Mouse (Mus musculus): ENCODE results near the gene Rrp8. TPM values are rescaled to one million over a fixed set of nuclear protein-coding genes. Genes with fewer than 3 reads are reported as not detected.
A peak's percentile ranks its signal among the peaks of the same experiment; 100 is the strongest.

Gene Rrp8
- total and polyA plus RNA-seq, 2 experiments from 2014 or later: 14.5 to 18.9 TPM

DNA sequence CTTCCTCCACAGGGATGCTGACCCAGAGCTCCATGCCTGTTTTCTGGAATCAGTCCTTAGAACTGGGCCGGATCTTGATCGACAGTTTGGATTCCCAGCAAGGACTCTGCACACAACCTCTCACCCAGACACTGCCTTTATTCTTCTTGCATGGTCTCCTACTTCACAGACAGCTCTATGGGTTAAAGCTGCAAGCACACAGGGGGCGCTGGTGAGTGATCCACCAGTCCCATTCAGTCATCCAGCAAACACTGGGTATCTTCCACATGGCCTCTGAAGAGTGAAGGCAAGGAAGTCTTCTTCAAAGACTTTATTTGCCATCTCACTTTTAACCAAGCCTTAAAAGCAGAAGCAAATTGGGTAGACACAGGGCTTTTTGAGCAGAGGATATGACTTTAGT is 21.8 kb downstream of the Rrp8 start:
- no peak for TF ChIP-seq CTCF (IDR thresholded peaks at IDR 0.05; ENCODE audit: low read depth)
- 53% methylated on average over 3 of the region's 3 CpGs for WGBS
- Histone ChIP-seq H3K9me3 (ENCODE audit: low read length) (no peaks in the 10 kb centered on the region), H3K4me2 (ENCODE audit: low read depth, low read length) (no peak overlapping the region), H3K4me3 (ENCODE audit: low read length) (no peak overlapping the region), H3K9ac (replicated peaks; ENCODE audit: low read length) (no peak overlapping the region), H3K36me3 (ENCODE audit: insufficient read depth, low read length) (no peaks in the 10 kb centered on the region), H3K27ac (no peak overlapping the region), H3K27me3 (ENCODE audit: insufficient read depth, low read length) (no peaks in the 10 kb centered on the region), H3K4me1 (ENCODE audit: insufficient read depth, low read length) (no peaks in the 10 kb centered on the region)
- DNase-seq (ENCODE audit: low spot score) (no peak), ATAC-seq (no peak)

DNA sequence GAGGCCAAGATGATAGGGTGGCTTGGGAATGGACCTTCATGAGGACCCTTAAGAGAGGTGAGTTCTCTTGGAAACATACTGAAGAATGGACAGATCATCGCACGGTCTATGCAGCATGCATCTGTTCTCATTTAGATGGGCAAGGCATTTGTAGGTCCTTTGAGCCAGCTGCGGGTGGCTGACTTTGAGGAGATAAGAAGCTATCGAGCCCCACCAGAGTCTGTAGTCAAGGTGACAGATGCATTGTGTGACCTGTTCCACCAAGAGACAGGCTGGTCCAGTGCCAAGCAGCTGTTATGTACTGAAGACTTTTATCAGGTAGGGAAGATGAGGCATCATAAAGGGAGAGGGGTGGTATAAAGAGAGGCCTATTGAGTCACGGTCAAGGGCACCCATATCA is 28.5 kb downstream of the Rrp8 start:
- Histone ChIP-seq H3K9ac (replicated peaks; ENCODE audit: low read length) (no peak overlapping the region), H3K36me3 (ENCODE audit: insufficient read depth, low read length) (no peaks in the 10 kb centered on the region), H3K27me3 (ENCODE audit: insufficient read depth, low read length) (no peaks in the 10 kb centered on the region), H3K27ac (no peak overlapping the region), H3K9me3 (ENCODE audit: low read length) (no peaks in the 10 kb centered on the region), H3K4me3 (ENCODE audit: low read length) (no peak overlapping the region), H3K4me2 (ENCODE audit: low read depth, low read length) (no peak overlapping the region), H3K4me1 (ENCODE audit: insufficient read depth, low read length) (no peaks in the 10 kb centered on the region)
- 94% methylated on average over 5 of the region's 5 CpGs for WGBS
- no peak for TF ChIP-seq CTCF (IDR thresholded peaks at IDR 0.05; ENCODE audit: low read depth)
- no peak for ATAC-seq
- no peak for DNase-seq (ENCODE audit: low spot score)

DNA sequence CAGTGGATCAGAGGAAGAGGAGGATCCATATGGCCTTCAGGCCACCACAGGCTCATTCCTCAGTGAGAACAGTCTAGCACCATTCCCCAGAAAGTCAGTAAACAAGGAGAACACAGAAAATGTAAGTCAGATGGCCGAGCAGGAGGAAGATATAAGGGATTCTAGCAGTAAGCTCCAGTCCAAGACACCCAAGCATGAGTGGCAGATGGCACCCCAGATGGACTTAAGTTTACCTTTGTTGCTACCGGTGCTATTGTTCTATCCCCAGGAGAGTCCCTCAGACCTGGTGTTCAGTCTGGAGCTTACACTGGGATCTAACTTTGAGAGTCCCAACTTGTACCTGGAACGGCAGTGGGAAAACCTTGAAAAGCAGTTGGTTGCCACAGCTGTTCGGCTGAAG is 33.4 kb downstream of the Rrp8 start:
- Histone ChIP-seq H3K4me3 (ENCODE audit: low read length) (no peak overlapping the region), H3K9me3 (ENCODE audit: low read length) (no peaks in the 10 kb centered on the region), H3K36me3 (ENCODE audit: insufficient read depth, low read length) (no peaks in the 10 kb centered on the region), H3K9ac (replicated peaks; ENCODE audit: low read length) (no peak overlapping the region), H3K4me2 (ENCODE audit: low read depth, low read length) (no peak overlapping the region), H3K27me3 (ENCODE audit: insufficient read depth, low read length) (no peaks in the 10 kb centered on the region), H3K27ac (no peak overlapping the region), H3K4me1 (ENCODE audit: insufficient read depth, low read length) (no peaks in the 10 kb centered on the region)
- TF ChIP-seq CTCF (IDR thresholded peaks at IDR 0.05; ENCODE audit: low read depth): no peak
- no peak for ATAC-seq
- no peak for DNase-seq (ENCODE audit: low spot score)
- WGBS: 81% methylated on average over 4 of the region's 4 CpGs

DNA sequence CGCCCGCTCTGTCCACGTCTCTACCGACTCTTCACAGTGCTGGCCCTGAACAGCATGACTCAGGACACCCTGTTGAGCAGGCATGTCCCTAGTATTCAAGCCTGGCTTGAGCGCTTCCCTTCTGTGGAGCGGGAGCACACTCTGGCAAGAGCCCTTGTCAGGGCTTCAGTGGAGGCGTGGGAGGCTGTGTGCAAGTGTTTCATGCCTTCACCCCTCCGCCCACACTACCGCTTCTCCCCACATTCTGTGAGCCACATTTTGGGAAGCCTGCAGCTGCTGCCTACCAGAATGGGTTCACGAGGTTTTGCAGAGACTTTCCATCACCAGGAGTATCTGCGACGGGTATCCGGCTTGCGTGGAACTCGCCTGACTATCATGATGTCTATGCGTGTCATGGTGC is 34.0 kb downstream of the Rrp8 start:
- DNase-seq (ENCODE audit: low spot score): no peak
- 85% methylated on average over 16 of the region's 16 CpGs for WGBS
- Histone ChIP-seq H3K4me3 (ENCODE audit: low read length) (no peak overlapping the region), H3K9ac (replicated peaks; ENCODE audit: low read length) (no peak overlapping the region), H3K4me1 (ENCODE audit: insufficient read depth, low read length) (no peaks in the 10 kb centered on the region), H3K36me3 (ENCODE audit: insufficient read depth, low read length) (no peaks in the 10 kb centered on the region), H3K27me3 (ENCODE audit: insufficient read depth, low read length) (no peaks in the 10 kb centered on the region), H3K4me2 (ENCODE audit: low read depth, low read length) (no peak overlapping the region), H3K27ac (no peak overlapping the region), H3K9me3 (ENCODE audit: low read length) (no peaks in the 10 kb centered on the region)
- no peak for ATAC-seq
- no peak for TF ChIP-seq CTCF (IDR thresholded peaks at IDR 0.05; ENCODE audit: low read depth)

DNA sequence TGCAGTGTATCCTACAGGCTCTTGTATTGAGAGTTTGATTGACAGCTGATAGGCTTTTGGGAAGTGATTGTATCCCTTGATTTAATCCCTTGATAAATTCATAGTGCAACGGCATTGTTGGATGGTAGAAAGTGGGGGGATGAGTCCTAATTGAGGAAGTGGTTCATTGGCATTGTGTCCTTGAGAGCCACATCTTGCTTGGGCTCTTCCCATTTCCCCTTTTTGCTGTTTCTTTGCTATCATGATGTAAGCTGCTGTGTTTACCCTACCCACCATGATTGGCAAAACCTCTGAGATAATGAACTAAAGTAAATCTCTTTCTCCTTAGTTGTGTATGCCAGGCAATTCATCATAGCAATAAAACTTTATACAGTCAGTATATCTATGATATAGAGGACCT is 46.3 kb downstream of the Rrp8 start:
- Histone ChIP-seq H3K4me2 (ENCODE audit: low read depth, low read length) (no peak overlapping the region), H3K4me1 (ENCODE audit: insufficient read depth, low read length) (no peaks in the 10 kb centered on the region), H3K36me3 (ENCODE audit: insufficient read depth, low read length) (no peaks in the 10 kb centered on the region), H3K27me3 (ENCODE audit: insufficient read depth, low read length) (no peaks in the 10 kb centered on the region), H3K9me3 (ENCODE audit: low read length) (no peaks in the 10 kb centered on the region), H3K27ac (no peak overlapping the region), H3K9ac (replicated peaks; ENCODE audit: low read length) (no peak overlapping the region), H3K4me3 (ENCODE audit: low read length) (no peak overlapping the region)
- WGBS: 80% methylated on average over 1 of the region's 1 CpGs
- no peak for ATAC-seq
- no peak for TF ChIP-seq CTCF (IDR thresholded peaks at IDR 0.05; ENCODE audit: low read depth)
- DNase-seq (ENCODE audit: low spot score): no peak

DNA sequence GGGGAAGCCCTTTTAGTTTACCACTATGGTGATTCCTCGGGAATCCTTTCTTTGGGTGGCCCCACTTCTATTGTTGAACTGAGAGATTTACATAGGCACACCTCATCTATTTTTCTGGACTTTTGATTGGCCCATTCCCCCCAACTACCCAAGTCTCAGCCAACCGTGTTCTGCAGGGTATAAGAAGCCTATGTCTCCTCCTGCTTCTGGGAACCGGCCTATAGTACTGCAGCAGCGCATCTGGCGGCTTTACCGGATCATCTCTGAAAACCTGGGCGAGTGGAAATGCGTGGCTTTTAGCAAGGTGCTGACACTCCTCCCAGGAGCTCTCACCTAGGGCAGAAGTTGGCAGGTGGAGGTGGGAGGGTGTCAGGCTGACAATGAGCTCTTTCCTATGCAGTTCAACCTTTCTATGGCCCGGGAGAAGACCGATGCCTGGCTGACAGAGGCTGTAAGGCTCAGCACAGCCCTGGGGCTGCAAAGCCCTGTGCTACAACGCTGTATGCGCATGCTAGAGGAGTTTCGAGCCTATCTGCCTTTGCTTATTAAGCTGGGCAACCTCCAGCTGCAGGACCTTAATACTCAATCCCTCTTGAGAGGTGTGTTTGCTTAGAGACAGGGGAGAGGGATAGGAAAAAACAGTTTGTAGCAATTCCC is 51.5 kb downstream of the Rrp8 start:
- peak; percentile 15 for DNase-seq (ENCODE audit: low spot score)
- Histone ChIP-seq H3K4me2 (ENCODE audit: low read depth, low read length) (0 out of 2 replicates have a peak overlapping the region, but pooled peaks have one; percentile 4), H3K4me3 (ENCODE audit: low read length) (no peak overlapping the region), H3K27me3 (ENCODE audit: insufficient read depth, low read length) (no peaks in the 10 kb centered on the region), H3K27ac (no peak overlapping the region), H3K4me1 (ENCODE audit: insufficient read depth, low read length) (no peaks in the 10 kb centered on the region), H3K36me3 (ENCODE audit: insufficient read depth, low read length) (no peaks in the 10 kb centered on the region), H3K9me3 (ENCODE audit: low read length) (no peaks in the 10 kb centered on the region), H3K9ac (replicated peaks; ENCODE audit: low read length) (no peak overlapping the region)
- ATAC-seq: peak; percentile 82
- TF ChIP-seq CTCF (IDR thresholded peaks at IDR 0.05; ENCODE audit: low read depth): no peak
- WGBS: 17% methylated on average over 13 of the region's 13 CpGs

Other genes starting within 250 kb of the Rrp8 start
- 177 and 178 TPM in 2 replicates for gene Smpd1, start 183.0 kb downstream of the Rrp8 start, total RNA-seq (2014; rRNA removed)
- 103 and 108 TPM in 2 replicates for gene Smpd1, start 183.0 kb downstream of the Rrp8 start, polyA plus RNA-seq (2015; fragmentation: Nextera tagmentation; extraction: Ambion mirVana)
- gene Apbb1, start 155.7 kb downstream of the Rrp8 start, total RNA-seq (2014; rRNA removed): 512 and 570 TPM in 2 replicates
- gene Apbb1, start 155.7 kb downstream of the Rrp8 start, polyA plus RNA-seq (2015; fragmentation: Nextera tagmentation; extraction: Ambion mirVana): 306 and 307 TPM in 2 replicates
- gene Hpx, start 137.2 kb downstream of the Rrp8 start, total RNA-seq (2014; rRNA removed): 0.36 TPM in 1 of 2 replicates, not detected in the other
- gene Hpx, start 137.2 kb downstream of the Rrp8 start, polyA plus RNA-seq (2015; fragmentation: Nextera tagmentation; extraction: Ambion mirVana): 0.11 TPM in 1 of 2 replicates, not detected in the other
- 169 and 174 TPM in 2 replicates for gene Trim3, start 103.8 kb downstream of the Rrp8 start, total RNA-seq (2014; rRNA removed)
- gene Trim3, start 103.8 kb downstream of the Rrp8 start, polyA plus RNA-seq (2015; fragmentation: Nextera tagmentation; extraction: Ambion mirVana): 97.9 and 106 TPM in 2 replicates
- gene Timm10b, start 97.3 kb downstream of the Rrp8 start, total RNA-seq (2014; rRNA removed): 49.6 and 63.9 TPM in 2 replicates
- 179 and 181 TPM in 2 replicates for gene Timm10b, start 97.3 kb downstream of the Rrp8 start, polyA plus RNA-seq (2015; fragmentation: Nextera tagmentation; extraction: Ambion mirVana)
- gene Arfip2, start 97.0 kb downstream of the Rrp8 start, total RNA-seq (2014; rRNA removed): 67.5 and 103 TPM in 2 replicates
- 82.5 and 82.8 TPM in 2 replicates for gene Arfip2, start 97.0 kb downstream of the Rrp8 start, polyA plus RNA-seq (2015; fragmentation: Nextera tagmentation; extraction: Ambion mirVana)
- gene Gm45799, start 96.8 kb downstream of the Rrp8 start, total RNA-seq (2014; rRNA removed): 16.1 and 51.9 TPM in 2 replicates
- gene Gm45799, start 96.8 kb downstream of the Rrp8 start, polyA plus RNA-seq (2015; fragmentation: Nextera tagmentation; extraction: Ambion mirVana): 25.1 and 33.3 TPM in 2 replicates
- 2.9 and 5.4 TPM in 2 replicates for gene Dnhd1, start 86.6 kb downstream of the Rrp8 start, total RNA-seq (2014; rRNA removed)
- gene Dnhd1, start 86.6 kb downstream of the Rrp8 start, polyA plus RNA-seq (2015; fragmentation: Nextera tagmentation; extraction: Ambion mirVana): 0.67 and 1.0 TPM in 2 replicates
- 128 and 134 TPM in 2 replicates for gene Ilk, start 793 bp downstream of the Rrp8 start, total RNA-seq (2014; rRNA removed)
- gene Ilk, start 793 bp downstream of the Rrp8 start, polyA plus RNA-seq (2015; fragmentation: Nextera tagmentation; extraction: Ambion mirVana): 159 and 165 TPM in 2 replicates
- gene Taf10, start 7.0 kb upstream of the Rrp8 start, total RNA-seq (2014; rRNA removed): 83.8 and 111 TPM in 2 replicates
- gene Taf10, start 7.0 kb upstream of the Rrp8 start, polyA plus RNA-seq (2015; fragmentation: Nextera tagmentation; extraction: Ambion mirVana): 120 and 124 TPM in 2 replicates
- gene Tpp1, start 14.8 kb upstream of the Rrp8 start, total RNA-seq (2014; rRNA removed): 64.6 and 74.7 TPM in 2 replicates
- 47.1 and 53.7 TPM in 2 replicates for gene Tpp1, start 14.8 kb upstream of the Rrp8 start, polyA plus RNA-seq (2015; fragmentation: Nextera tagmentation; extraction: Ambion mirVana)
- 96.9 and 109 TPM in 2 replicates for gene Dchs1, start 50.3 kb upstream of the Rrp8 start, total RNA-seq (2014; rRNA removed)
- gene Dchs1, start 50.3 kb upstream of the Rrp8 start, polyA plus RNA-seq (2015; fragmentation: Nextera tagmentation; extraction: Ambion mirVana): 6.0 and 6.6 TPM in 2 replicates
- 6.6 and 20.1 TPM in 2 replicates for gene Mrpl17, start 73.7 kb upstream of the Rrp8 start, total RNA-seq (2014; rRNA removed)
- 225 and 226 TPM in 2 replicates for gene Mrpl17, start 73.7 kb upstream of the Rrp8 start, polyA plus RNA-seq (2015; fragmentation: Nextera tagmentation; extraction: Ambion mirVana)
- gene Gm4070, start 216.6 kb upstream of the Rrp8 start, total RNA-seq (2014; rRNA removed): 0.47 and 0.68 TPM in 2 replicates
- 0.15 and 0.16 TPM in 2 replicates for gene Gm4070, start 216.6 kb upstream of the Rrp8 start, polyA plus RNA-seq (2015; fragmentation: Nextera tagmentation; extraction: Ambion mirVana)